Mouse (Mus musculus): ENCODE data around the gene Mef2a. TPM values are rescaled to one million over a fixed set of nuclear protein-coding genes. Genes with fewer than 3 reads are reported as not detected.

Mef2a gene
- polyA plus RNA-seq, 1 experiment from 2014 or later, result 41.0 TPM

- Histone ChIP-seq H3K4me3 (replicated peaks; ENCODE audit: low read length) (no peak overlapping the region), H3K36me3 (ENCODE audit: control insufficient read depth, insufficient read depth, low read length) (no peaks in the 10 kb centered on the region), H3K27ac (ENCODE audit: low read length) (no peak overlapping the region), H3K9me3 (replicated peaks; ENCODE audit: control insufficient read depth, low read length) (no peaks in the 10 kb centered on the region), H3K4me1 (ENCODE audit: control insufficient read depth, insufficient read depth, low read length) (no peaks in the 10 kb centered on the region), H3K4me2 (ENCODE audit: low read depth, low read length) (no peak overlapping the region), H3K27me3 (ENCODE audit: control insufficient read depth, insufficient read depth, low read length) (no peaks in the 10 kb centered on the region), H3K9ac (ENCODE audit: low read length) (no peak overlapping the region)
- no peak for ATAC-seq (ENCODE audit: insufficient read depth, low FRiP score)
- 81% methylated on average over 4 of the region's 4 CpGs for WGBS
Observed at GRCm38 (mm10) chr7:67352989-67353388, 19.7 kb downstream of the Mef2a start.

GRCm38 (mm10) chr7:67344443-67344842 is 28.2 kb downstream of the Mef2a start:
- Histone ChIP-seq H3K9ac (ENCODE audit: low read length) (no peak overlapping the region), H3K4me1 (ENCODE audit: control insufficient read depth, insufficient read depth, low read length) (peaks cover 3% of the 10 kb centered on the region; the same call in 1 of the 2 replicates), H3K4me2 (ENCODE audit: low read depth, low read length) (no peak overlapping the region), H3K27ac (ENCODE audit: low read length) (no peak overlapping the region), H3K9me3 (replicated peaks; ENCODE audit: control insufficient read depth, low read length) (no peaks in the 10 kb centered on the region), H3K27me3 (ENCODE audit: control insufficient read depth, insufficient read depth, low read length) (no peaks in the 10 kb centered on the region), H3K36me3 (ENCODE audit: control insufficient read depth, insufficient read depth, low read length) (no peaks in the 10 kb centered on the region), H3K4me3 (replicated peaks; ENCODE audit: low read length) (no peak overlapping the region)
- no peak for ATAC-seq (ENCODE audit: insufficient read depth, low FRiP score)
- 83% methylated on average over 1 of the region's 1 CpGs for WGBS

- Histone ChIP-seq H3K36me3 (ENCODE audit: control insufficient read depth, insufficient read depth, low read length) (no peaks in the 10 kb centered on the region), H3K9me3 (replicated peaks; ENCODE audit: control insufficient read depth, low read length) (no peaks in the 10 kb centered on the region; the same call in 1 of the 2 replicates), H3K27ac (ENCODE audit: low read length) (no peak overlapping the region), H3K27me3 (ENCODE audit: control insufficient read depth, insufficient read depth, low read length) (no peaks in the 10 kb centered on the region), H3K4me1 (ENCODE audit: control insufficient read depth, insufficient read depth, low read length) (peaks cover 3% of the 10 kb centered on the region; the same call in 1 of the 2 replicates), H3K4me3 (replicated peaks; ENCODE audit: low read length) (no peak overlapping the region), H3K4me2 (ENCODE audit: low read depth, low read length) (no peak overlapping the region), H3K9ac (ENCODE audit: low read length) (no peak overlapping the region)
- ATAC-seq (ENCODE audit: insufficient read depth, low FRiP score), result no peak
- 85% methylated on average over 7 of the region's 7 CpGs for WGBS
Observed at GRCm38 (mm10) chr7:67342067-67342625, 30.5 kb downstream of the Mef2a start.

GRCm38 (mm10) chr7:67320359-67320758 is 52.3 kb downstream of the Mef2a start:
- no peak overlapping the region for H3K4me2 ChIP-seq (ENCODE audit: low read depth, low read length)
- 71% methylated on average over 1 of the region's 1 CpGs for WGBS

GRCm38 (mm10) chr7:67318697-67319096 is 54.0 kb downstream of the Mef2a start:
- Histone ChIP-seq H3K4me2 (ENCODE audit: low read depth, low read length) (no peak overlapping the region), H3K27me3 (ENCODE audit: control insufficient read depth, insufficient read depth, low read length) (no peaks in the 10 kb centered on the region), H3K9ac (ENCODE audit: low read length) (no peak overlapping the region), H3K36me3 (ENCODE audit: control insufficient read depth, insufficient read depth, low read length) (no peaks in the 10 kb centered on the region), H3K9me3 (replicated peaks; ENCODE audit: control insufficient read depth, low read length) (no peaks in the 10 kb centered on the region), H3K27ac (ENCODE audit: low read length) (no peak overlapping the region), H3K4me3 (replicated peaks; ENCODE audit: low read length) (no peak overlapping the region), H3K4me1 (ENCODE audit: control insufficient read depth, insufficient read depth, low read length) (no peaks in the 10 kb centered on the region)
- no peak for ATAC-seq (ENCODE audit: insufficient read depth, low FRiP score)

More at GRCm38 (mm10) chr7:67320359-67320758, 52.3 kb downstream of the Mef2a start:
- Histone ChIP-seq H3K36me3 (ENCODE audit: control insufficient read depth, insufficient read depth, low read length) (no peaks in the 10 kb centered on the region), H3K9ac (ENCODE audit: low read length) (no peak overlapping the region), H3K4me3 (replicated peaks; ENCODE audit: low read length) (no peak overlapping the region), H3K4me1 (ENCODE audit: control insufficient read depth, insufficient read depth, low read length) (no peaks in the 10 kb centered on the region), H3K27ac (ENCODE audit: low read length) (no peak overlapping the region), H3K27me3 (ENCODE audit: control insufficient read depth, insufficient read depth, low read length) (no peaks in the 10 kb centered on the region), H3K9me3 (replicated peaks; ENCODE audit: control insufficient read depth, low read length) (no peaks in the 10 kb centered on the region)
- ATAC-seq (ENCODE audit: insufficient read depth, low FRiP score), result no peak

GRCm38 (mm10) chr7:67313200-67313599 is 59.5 kb downstream of the Mef2a start:
- no peak overlapping the region for H3K9ac ChIP-seq (ENCODE audit: low read length)
- ATAC-seq (ENCODE audit: insufficient read depth, low FRiP score), result no peak
- 81% methylated on average over 3 of the region's 3 CpGs for WGBS
- no peak overlapping the region for H3K27ac ChIP-seq (ENCODE audit: low read length)
- no peak overlapping the region for H3K4me3 ChIP-seq (replicated peaks; ENCODE audit: low read length)
- no peak overlapping the region for H3K4me2 ChIP-seq (ENCODE audit: low read depth, low read length)
- H3K36me3 ChIP-seq (ENCODE audit: control insufficient read depth, insufficient read depth, low read length), result no peaks in the 10 kb centered on the region
- H3K4me1 ChIP-seq (ENCODE audit: control insufficient read depth, insufficient read depth, low read length), result no peaks in the 10 kb centered on the region
- no peaks in the 10 kb centered on the region for H3K27me3 ChIP-seq (ENCODE audit: control insufficient read depth, insufficient read depth, low read length)
- H3K9me3 ChIP-seq (replicated peaks; ENCODE audit: control insufficient read depth, low read length), result no peaks in the 10 kb centered on the region

GRCm38 (mm10) chr7:67310151-67310550 is 62.5 kb downstream of the Mef2a start:
- no peak overlapping the region for H3K4me2 ChIP-seq (ENCODE audit: low read depth, low read length)
- no peaks in the 10 kb centered on the region for H3K9me3 ChIP-seq (replicated peaks; ENCODE audit: control insufficient read depth, low read length)
- 68% methylated on average over 2 of the region's 2 CpGs for WGBS
- peak; percentile 66; the same call in 1 of the 2 replicates for ATAC-seq (ENCODE audit: insufficient read depth, low FRiP score)
- H3K4me1 ChIP-seq (ENCODE audit: control insufficient read depth, insufficient read depth, low read length), result no peaks in the 10 kb centered on the region
- no peaks in the 10 kb centered on the region for H3K36me3 ChIP-seq (ENCODE audit: control insufficient read depth, insufficient read depth, low read length)
- H3K9ac ChIP-seq (ENCODE audit: low read length), result no peak overlapping the region
- no peaks in the 10 kb centered on the region for H3K27me3 ChIP-seq (ENCODE audit: control insufficient read depth, insufficient read depth, low read length)
- no peak overlapping the region for H3K4me3 ChIP-seq (replicated peaks; ENCODE audit: low read length)
- no peak overlapping the region for H3K27ac ChIP-seq (ENCODE audit: low read length)

GRCm38 (mm10) chr7:67308102-67308501 is 64.6 kb downstream of the Mef2a start:
- Histone ChIP-seq H3K9ac (ENCODE audit: low read length) (no peak overlapping the region), H3K27ac (ENCODE audit: low read length) (no peak overlapping the region), H3K4me1 (ENCODE audit: control insufficient read depth, insufficient read depth, low read length) (no peaks in the 10 kb centered on the region), H3K4me3 (replicated peaks; ENCODE audit: low read length) (no peak overlapping the region), H3K27me3 (ENCODE audit: control insufficient read depth, insufficient read depth, low read length) (no peaks in the 10 kb centered on the region), H3K9me3 (replicated peaks; ENCODE audit: control insufficient read depth, low read length) (no peaks in the 10 kb centered on the region), H3K4me2 (ENCODE audit: low read depth, low read length) (no peak overlapping the region), H3K36me3 (ENCODE audit: control insufficient read depth, insufficient read depth, low read length) (no peaks in the 10 kb centered on the region)
- WGBS, result 90% methylated on average over 2 of the region's 2 CpGs
- no peak for ATAC-seq (ENCODE audit: insufficient read depth, low FRiP score)

- Histone ChIP-seq H3K9me3 (replicated peaks; ENCODE audit: control insufficient read depth, low read length) (no peaks in the 10 kb centered on the region), H3K9ac (ENCODE audit: low read length) (no peak overlapping the region), H3K4me2 (ENCODE audit: low read depth, low read length) (no peak overlapping the region), H3K4me1 (ENCODE audit: control insufficient read depth, insufficient read depth, low read length) (no peaks in the 10 kb centered on the region), H3K4me3 (replicated peaks; ENCODE audit: low read length) (no peak overlapping the region), H3K27me3 (ENCODE audit: control insufficient read depth, insufficient read depth, low read length) (no peaks in the 10 kb centered on the region), H3K27ac (ENCODE audit: low read length) (no peak overlapping the region), H3K36me3 (ENCODE audit: control insufficient read depth, insufficient read depth, low read length) (no peaks in the 10 kb centered on the region)
- 91% methylated on average over 3 of the region's 3 CpGs for WGBS
- ATAC-seq (ENCODE audit: insufficient read depth, low FRiP score), result no peak
Observed at GRCm38 (mm10) chr7:67307078-67307477, 65.6 kb downstream of the Mef2a start.
